In genomic region chrX:70883461-70883860, GRCm38 (mm10) we compare ENCODE assay signal across 16 mouse cellular contexts.
DNase-seq lines count a peak whose midpoint lies in the region; ATAC-seq and TF ChIP-seq lines count a peak whose summit lies in the region.
"Had no signal": no experiment of that assay in that cellular context is flagged by ENCODE, and none has a peak within 500 bp of the region (broad histone marks: within the 10 kb centered on the region; RNA-seq: fewer than 3 reads in every experiment).

No protein-coding gene starts in this region.

- TF ChIP-seq CTCF in lung, postnatal 0 days (IDR thresholded peaks at IDR 0.05): no peak

- WGBS in lung, postnatal 0 days: 64% methylated on average over 2 of the region's 2 CpGs
- WGBS in midbrain, embryonic 13.5 days: 73% methylated on average over 2 of the region's 2 CpGs

- no peak for TF ChIP-seq EP300 in lung, postnatal 0 days (IDR thresholded peaks at IDR 0.05)

- no peaks in the 10 kb centered on the region for H3K9me3 ChIP-seq in lung, postnatal 0 days (ENCODE audit: low read length)
- no peaks in the 10 kb centered on the region for H3K9me3 ChIP-seq in midbrain, embryonic 13.5 days
- H3K9me3 ChIP-seq: limb, embryonic 13.5 days; midbrain, embryonic 15.5 days; stomach, embryonic 15.5 days had no signal

- H3K27me3 ChIP-seq in lung, postnatal 0 days (replicated peaks; ENCODE audit: insufficient read depth, low read length): no peaks in the 10 kb centered on the region
- H3K27me3 ChIP-seq in midbrain, embryonic 13.5 days: no peaks in the 10 kb centered on the region
- H3K27me3 ChIP-seq: midbrain, embryonic 15.5 days; stomach, embryonic 15.5 days had no signal

- peak; percentile 57; the same call in 1 of the 2 replicates for ATAC-seq in lung, postnatal 0 days
- no peak for ATAC-seq in midbrain, embryonic 13.5 days
- ATAC-seq: intestine, embryonic 16.5 days; midbrain, embryonic 15.5 days had no signal

- H3K4me1 ChIP-seq in lung, postnatal 0 days (ENCODE audit: insufficient read depth, low read depth, low read length): no peaks in the 10 kb centered on the region
- H3K4me1 ChIP-seq in midbrain, embryonic 13.5 days (replicated peaks): no peaks in the 10 kb centered on the region
- H3K4me1 ChIP-seq: limb, embryonic 13.5 days; midbrain, embryonic 15.5 days; stomach, embryonic 15.5 days had no signal

- no peak overlapping the region for H3K27ac ChIP-seq in lung, postnatal 0 days (ENCODE audit: low read length)
- no peak overlapping the region for H3K27ac ChIP-seq in midbrain, embryonic 13.5 days
- H3K27ac ChIP-seq: gastrocnemius, adult 2 months; heart, adult 2 months; hindbrain, embryonic 14.5 days; limb, embryonic 13.5 days; macrophage; midbrain, embryonic 15.5 days; stomach, embryonic 15.5 days had no signal

- no peaks in the 10 kb centered on the region for H3K36me3 ChIP-seq in lung, postnatal 0 days (ENCODE audit: insufficient read depth, low read length)
- no peaks in the 10 kb centered on the region for H3K36me3 ChIP-seq in midbrain, embryonic 13.5 days
- H3K36me3 ChIP-seq: limb, embryonic 13.5 days; midbrain, embryonic 15.5 days; stomach, embryonic 15.5 days had no signal

- no peak overlapping the region for H3K4me3 ChIP-seq in lung, postnatal 0 days (ENCODE audit: low read depth, low read length)
- no peak overlapping the region for H3K4me3 ChIP-seq in midbrain, embryonic 13.5 days (replicated peaks)
- H3K4me3 ChIP-seq: gastrocnemius, adult 2 months; heart, adult 2 months; limb, embryonic 13.5 days; midbrain, embryonic 15.5 days; stomach, embryonic 15.5 days had no signal

- H3K9ac ChIP-seq in lung, postnatal 0 days (replicated peaks; ENCODE audit: low read depth): no peak overlapping the region
- no peak overlapping the region for H3K9ac ChIP-seq in midbrain, embryonic 13.5 days (replicated peaks)
- H3K9ac ChIP-seq: hindbrain, embryonic 14.5 days; limb, embryonic 13.5 days; midbrain, embryonic 15.5 days; stomach, embryonic 15.5 days had no signal

- no peak for DNase-seq in lung, postnatal 0 days (ENCODE audit: low spot score)
- DNase-seq in lung, adult 18-20 months: no peak
- DNase-seq in 416B (ENCODE audit: low read depth): peak; percentile 35
- peak; percentile 74 for DNase-seq in Muller cell, postnatal 12 days (ENCODE audit: inconsistent ontology term)
- DNase-seq in brain, adult 2 months (ENCODE audit: low read depth, low spot score): peak; percentile 81
- no peak for DNase-seq in thymus, postnatal 14 days
- DNase-seq: cerebellum, postnatal 14 days; gastrocnemius, adult 2 months; heart, adult 2 months had no signal

- H3K4me2 ChIP-seq in lung, postnatal 0 days (replicated peaks; ENCODE audit: low read depth, low read length): no peak overlapping the region
- no peak overlapping the region for H3K4me2 ChIP-seq in midbrain, embryonic 13.5 days (replicated peaks)
- H3K4me2 ChIP-seq: hindbrain, embryonic 14.5 days; limb, embryonic 13.5 days; midbrain, embryonic 15.5 days; stomach, embryonic 15.5 days had no signal

Comparison
In these comparisons a context has a peak if more than half of its experiments do, and no peak if none do; other contexts are left out.
1. DNase-seq: peak in 416B (single experiment), Muller cell, postnatal 12 days (single experiment) and brain, adult 2 months (single experiment); none in lung, postnatal 0 days (single experiment), lung, adult 18-20 months (0 of 2) and thymus, postnatal 14 days (single experiment).